Mouse (Mus musculus) olfactory bulb, adult 2 months (tissue): ENCODE data around the gene Rps6kb2.

Source experiments
- CTCF ChIP-seq: fragments of 200-500 bp; IDR thresholded peaks from 2 replicates; pipeline ENCODE4 v1.5.1; 2012; ENCODE audit warnings: low read depth, mild to moderate bottlenecking, low read length, moderate library complexity; ENCODE audit not compliant: insufficient read depth
- POLR2A ChIP-seq: fragments of 200-500 bp; IDR thresholded peaks from 2 replicates; pipeline ENCODE4 v1.6.1; 2012; ENCODE audit warnings: mild to moderate bottlenecking, low read depth, low read length, moderate library complexity; ENCODE audit not compliant: insufficient read depth

- no peak for TF ChIP-seq CTCF
- no peak for TF ChIP-seq POLR2A
Measured at GRCm38 (mm10) chr19:4151488-4151860, 11.7 kb downstream of the Rps6kb2 start.
